Mouse (Mus musculus): ENCODE results near the gene Nipal3. TPM values are rescaled to one million over a fixed set of nuclear protein-coding genes. Genes with fewer than 3 reads are reported as not detected.

The Nipal3 gene
- polyA plus RNA-seq, 1 experiment from 2014 or later, result 3.2 TPM

DNA sequence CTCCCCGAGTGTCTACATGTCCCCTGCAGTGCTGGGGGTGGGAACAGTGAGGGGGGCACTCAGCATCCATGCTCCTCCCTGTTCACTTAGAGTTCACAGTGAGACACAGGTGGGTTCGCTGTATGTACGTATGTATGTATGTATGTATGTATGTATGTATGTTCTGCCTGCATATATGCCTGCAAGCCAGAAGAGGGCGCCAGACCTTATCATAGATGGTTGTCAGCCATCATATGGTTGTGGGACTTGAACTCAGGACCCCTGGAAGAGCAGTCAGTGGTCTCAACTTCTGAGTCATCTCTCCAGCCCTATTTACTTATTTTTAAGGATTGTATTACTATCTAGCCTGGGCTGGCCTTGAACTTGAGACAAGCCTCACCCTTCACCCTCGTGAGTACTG, 98.5 kb downstream of the Nipal3 start:
- H3K4me3 ChIP-seq (ENCODE audit: low read depth, low read length), result no peak overlapping the region
- WGBS (ENCODE audit: insufficient replicate concordance), result 71% methylated on average over 5 of the region's 5 CpGs
- H3K27ac ChIP-seq (ENCODE audit: low read length), result no peak overlapping the region
- peaks cover 2% of the 10 kb centered on the region; the same call in 1 of the 2 replicates for H3K9me3 ChIP-seq (replicated peaks; ENCODE audit: control insufficient read depth, low read length)
- H3K9ac ChIP-seq (ENCODE audit: low read depth, low read length), result no peak overlapping the region
- peaks cover 7% of the 10 kb centered on the region; the same call in 1 of the 2 replicates for H3K4me1 ChIP-seq (ENCODE audit: control insufficient read depth, low read depth, low read length)
- ATAC-seq (ENCODE audit: low read depth), result no peak
- H3K27me3 ChIP-seq (ENCODE audit: control insufficient read depth, insufficient read depth, low read depth, low read length), result peaks cover 47% of the 10 kb centered on the region
- H3K4me2 ChIP-seq (ENCODE audit: low read depth, low read length), result no peak overlapping the region
- H3K36me3 ChIP-seq (ENCODE audit: control insufficient read depth, insufficient read depth), result no peaks in the 10 kb centered on the region

MicroRNA genes within 50 kb of the gene (microRNA counts, 519-probe panel; counts per million panel counts)
- 2,072 counts per million, percentile 30 among the panel's probes with 10 or more counts for microRNA mmu-miR-700

Small RNA genes lying within 50 kb of the gene (microRNA-seq; reads per million reads assigned to microRNA genes)
- gene Gm25317 (not detected), gene Mir700 (183 reads per million, percentile 59 among the genes with 10 or more reads in this experiment)

Other genes starting within 250 kb of the Nipal3 start
- 109 and 110 TPM in 2 replicates for gene Clic4, start 222.2 kb downstream of the Nipal3 start, polyA plus RNA-seq (2015; fragmentation: Nextera tagmentation; extraction: Ambion mirVana)
- gene Srrm1, start 141.7 kb downstream of the Nipal3 start, polyA plus RNA-seq (2015; fragmentation: Nextera tagmentation; extraction: Ambion mirVana), result 93.8 and 95.3 TPM in 2 replicates
- gene Ncmap, start 96.8 kb downstream of the Nipal3 start, polyA plus RNA-seq (2015; fragmentation: Nextera tagmentation; extraction: Ambion mirVana), result 0.08 and 0.19 TPM in 2 replicates
- 3.1 and 3.5 TPM in 2 replicates for gene Rcan3, start 61.2 kb downstream of the Nipal3 start, polyA plus RNA-seq (2015; fragmentation: Nextera tagmentation; extraction: Ambion mirVana)
- not detected in 2 replicates for gene Stpg1, start 248 bp downstream of the Nipal3 start, polyA plus RNA-seq (2015; fragmentation: Nextera tagmentation; extraction: Ambion mirVana)
- gene Grhl3, start 78.6 kb upstream of the Nipal3 start, polyA plus RNA-seq (2015; fragmentation: Nextera tagmentation; extraction: Ambion mirVana), result 0.37 and 0.61 TPM in 2 replicates
- gene Ifnlr1, start 191.2 kb upstream of the Nipal3 start, polyA plus RNA-seq (2015; fragmentation: Nextera tagmentation; extraction: Ambion mirVana), result 0.19 and 0.31 TPM in 2 replicates
- gene Il22ra1, start 233.1 kb upstream of the Nipal3 start, polyA plus RNA-seq (2015; fragmentation: Nextera tagmentation; extraction: Ambion mirVana), result 0.34 and 0.50 TPM in 2 replicates